ENCODE assay signal across 7 mouse cellular contexts in the genomic region with DNA sequence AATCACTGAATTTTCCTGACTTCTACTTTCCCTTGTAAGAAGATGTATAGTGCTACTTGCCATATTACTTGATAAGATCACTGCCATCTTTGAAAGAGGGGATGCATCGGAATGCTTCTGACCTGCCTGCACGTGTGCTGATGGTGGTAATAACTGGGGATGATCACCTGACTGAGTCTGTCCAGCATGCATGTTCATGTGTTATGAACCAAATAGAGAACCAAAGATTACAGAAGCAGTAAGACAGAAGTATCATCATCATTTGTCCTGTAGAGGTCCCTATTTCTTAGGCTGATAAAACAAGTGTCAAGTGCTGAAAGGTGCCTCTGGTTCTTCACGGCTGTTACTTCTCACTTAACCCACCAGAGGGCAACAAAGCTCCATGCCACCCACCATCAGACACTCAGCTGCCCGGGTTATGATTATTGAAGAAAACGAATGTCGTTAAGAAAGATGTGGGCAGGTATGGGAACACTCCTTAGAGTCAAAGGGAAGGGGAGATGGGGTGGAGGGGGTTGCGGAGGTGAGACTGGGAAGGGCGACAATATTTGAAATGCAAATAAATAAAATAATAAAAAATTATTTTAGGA. TPM values are rescaled to one million over a fixed set of nuclear protein-coding genes. Genes with fewer than 3 reads are reported as not detected.
DNase-seq lines count a peak whose midpoint lies in the region; ATAC-seq and TF ChIP-seq lines count a peak whose summit lies in the region.

No protein-coding gene starts in this region.

- H3K27ac ChIP-seq in cerebellum, adult 2 months (ENCODE audit: insufficient read depth, low read length) = no peak overlapping the region
- no peak overlapping the region for H3K27ac ChIP-seq in kidney, postnatal 0 days
- no peak overlapping the region for H3K27ac ChIP-seq in lung, embryonic 14.5 days (ENCODE audit: low read depth)

- peak; percentile 62 for DNase-seq in CD4-positive helper T cell, adult 2 months (ENCODE audit: low read depth, low spot score)
- peak; percentile 27 for DNase-seq in G1E (ENCODE audit: low spot score)
- DNase-seq in cerebellum, adult 2 months = peak; percentile 40 to 65
- peak; percentile 24 to 81 for DNase-seq in frontal cortex, adult 2 months (ENCODE audit: extremely low spot score in 1 of 2, low spot score in 1 of 2)
- peak; percentile 84 for DNase-seq in kidney, postnatal 0 days (ENCODE audit: low spot score)
- peak; percentile 82 for DNase-seq in lung, embryonic 14.5 days
- peak; percentile 87 for DNase-seq in retina, embryonic 14.5 days (ENCODE audit: low spot score)

- TF ChIP-seq POLR2A in cerebellum, adult 2 months (IDR thresholded peaks at IDR 0.05; ENCODE audit: borderline replicate concordance, insufficient read depth, low read length) = no peak

- no peak overlapping the region for H3K4me3 ChIP-seq in G1E (ENCODE audit: low read depth, low read length)
- no peak overlapping the region for H3K4me3 ChIP-seq in cerebellum, adult 2 months (replicated peaks; ENCODE audit: insufficient read depth, low read depth, low read length)
- no peak overlapping the region for H3K4me3 ChIP-seq in kidney, postnatal 0 days (replicated peaks; ENCODE audit: low read depth, low read length)
- H3K4me3 ChIP-seq in lung, embryonic 14.5 days (ENCODE audit: low read depth, low read length) = no peak overlapping the region

- no peak overlapping the region for H3K4me2 ChIP-seq in kidney, postnatal 0 days (ENCODE audit: low read length)
- no peak overlapping the region for H3K4me2 ChIP-seq in lung, embryonic 14.5 days

- 38% methylated on average over 8 of the region's 8 CpGs for WGBS in cerebellum, adult 2 months
- WGBS in kidney, postnatal 0 days = 33% methylated on average over 8 of the region's 8 CpGs
- 37% methylated on average over 8 of the region's 8 CpGs for WGBS in lung, embryonic 14.5 days

- peaks cover 2% of the 10 kb centered on the region; the same call in 1 of the 2 replicates for H3K27me3 ChIP-seq in G1E (ENCODE audit: insufficient read depth, low read length)
- no peaks in the 10 kb centered on the region for H3K27me3 ChIP-seq in cerebellum, adult 2 months (ENCODE audit: control insufficient read depth, insufficient read depth, low read length)
- no peaks in the 10 kb centered on the region for H3K27me3 ChIP-seq in kidney, postnatal 0 days (ENCODE audit: insufficient read depth, low read length)
- no peaks in the 10 kb centered on the region for H3K27me3 ChIP-seq in lung, embryonic 14.5 days (ENCODE audit: insufficient read depth, low read length)

- peaks cover 7% of the 10 kb centered on the region for H3K36me3 ChIP-seq in G1E (replicated peaks)
- H3K36me3 ChIP-seq in kidney, postnatal 0 days (ENCODE audit: insufficient read depth, low read length) = no peaks in the 10 kb centered on the region
- H3K36me3 ChIP-seq in lung, embryonic 14.5 days (ENCODE audit: insufficient read depth) = 0 out of 2 replicates have a peak, but pooled peaks cover 2% of the 10 kb centered on the region

- ATAC-seq in G1E (ENCODE audit: extremely low read depth, insufficient number of reproducible peaks, low FRiP score, poor library complexity, severe bottlenecking) = peak; percentile 67
- ATAC-seq in kidney, postnatal 0 days (replicated peaks; ENCODE audit: low FRiP score, low read depth) = no peak
- no peak for ATAC-seq in lung, embryonic 14.5 days (ENCODE audit: insufficient read depth)

- H3K4me1 ChIP-seq in G1E (ENCODE audit: insufficient read depth, low read depth, low read length) = no peaks in the 10 kb centered on the region; the same call in 1 of the 2 replicates
- no peaks in the 10 kb centered on the region for H3K4me1 ChIP-seq in cerebellum, adult 2 months (ENCODE audit: control insufficient read depth, insufficient read depth, low read length)
- no peaks in the 10 kb centered on the region for H3K4me1 ChIP-seq in kidney, postnatal 0 days (replicated peaks; ENCODE audit: insufficient read depth, low read length)
- H3K4me1 ChIP-seq in lung, embryonic 14.5 days (ENCODE audit: insufficient read depth) = peaks cover 5% of the 10 kb centered on the region; the same call in 1 of the 2 replicates

- no peak overlapping the region for H3K9ac ChIP-seq in kidney, postnatal 0 days (ENCODE audit: low read depth, low read length)
- H3K9ac ChIP-seq in lung, embryonic 14.5 days = no peak overlapping the region

- H3K9me3 ChIP-seq in G1E (replicated peaks) = no peaks in the 10 kb centered on the region
- H3K9me3 ChIP-seq in kidney, postnatal 0 days (replicated peaks; ENCODE audit: low read length) = no peaks in the 10 kb centered on the region
- H3K9me3 ChIP-seq in lung, embryonic 14.5 days (ENCODE audit: low read depth, low read length) = no peaks in the 10 kb centered on the region

- TF ChIP-seq CTCF in G1E (IDR thresholded peaks at IDR 0.05; ENCODE audit: low read depth, low read length) = peak; percentile 50
- peak; percentile 85 for TF ChIP-seq CTCF in cerebellum, adult 2 months (IDR thresholded peaks at IDR 0.05; ENCODE audit: borderline replicate concordance, insufficient read depth, low read depth, low read length)
- peak; percentile 97 for TF ChIP-seq CTCF in kidney, postnatal 0 days (IDR thresholded peaks at IDR 0.05; ENCODE audit: low read depth)
- TF ChIP-seq CTCF in lung, embryonic 14.5 days (IDR thresholded peaks at IDR 0.05; ENCODE audit: low read depth) = peak; percentile 96

RNA-seq across cellular contexts. Expression of gene Tmem18, which starts 12.7 kb away (rescaled TPM):
- total RNA-seq in G1E (2014; fragmentation: Nextera tagmentation) (44.9 and 55.6 TPM in 2 replicates), G1E (2017) (54.6 and 56.5 TPM in 2 replicates)
- polyA plus RNA-seq in G1E (2012) = 2.3 and 3.4 TPM in 2 replicates
- 35.1 and 35.5 TPM in 2 replicates for polyA plus RNA-seq in cerebellum, adult 2 months (2012; rRNA removed)
- 46.5 and 49.4 TPM in 2 replicates for polyA plus RNA-seq in frontal cortex, adult 2 months (2012; rRNA removed)
- 27.5 and 30.6 TPM in 2 replicates for polyA plus RNA-seq in kidney, postnatal 0 days (2015; fragmentation: Nextera tagmentation; extraction: Ambion mirVana)
- polyA plus RNA-seq in lung, embryonic 14.5 days (2014; fragmentation: Nextera tagmentation; extraction: Ambion mirVana) = 31.1 and 34.0 TPM in 2 replicates

Comparison
In these comparisons a context has a peak if more than half of its experiments do, and no peak if none do; other contexts are left out.
1. DNase-seq: peak in every context shown above with its lines; median percentile 87 in retina, embryonic 14.5 days; 84 in kidney, postnatal 0 days; 82 in lung, embryonic 14.5 days; 62 in CD4-positive helper T cell, adult 2 months; 52 in cerebellum, adult 2 months; 52 in frontal cortex, adult 2 months; 27 in G1E.